Mouse (Mus musculus) bone marrow, adult 2 months (tissue): ENCODE data around the gene Tanc1.

Source experiments
- CTCF ChIP-seq: fragments of 200-500 bp; IDR thresholded peaks from 2 replicates; pipeline ENCODE4 v1.5.1; 2011; ENCODE audit warnings: low read length, control low read depth; ENCODE audit not compliant: control insufficient read depth, insufficient read depth
- POLR2A ChIP-seq: fragments of 200-500 bp; IDR thresholded peaks from 2 replicates; pipeline ENCODE4 v1.6.1; 2011; ENCODE audit warnings: low read depth, mild to moderate bottlenecking, control low read depth, low read length, borderline replicate concordance; ENCODE audit not compliant: control insufficient read depth

GRCm38 (mm10) chr2:59774374-59774773, 162.5 kb downstream of the Tanc1 start:
- TF ChIP-seq POLR2A (no peak), CTCF (no peak)
